Mouse (Mus musculus) c-Kit-positive CD71-negative TER-119-negative erythroid progenitor cells, embryonic 14.5 days (primary cell): ENCODE measurements around the gene Olfr566.

Source experiments
- DNase-seq: peaks from one replicate; pipeline ENCODE4 v3.0.0-alpha.2; 2013; ENCODE audit warnings: low read depth

Gene Olfr566

GRCm38 (mm10) chr7:102858665-102859064, at the start of gene Olfr566:
Olfr566 (minus strand) TSS chr7:102858765.
- no peak for DNase-seq

DNA sequence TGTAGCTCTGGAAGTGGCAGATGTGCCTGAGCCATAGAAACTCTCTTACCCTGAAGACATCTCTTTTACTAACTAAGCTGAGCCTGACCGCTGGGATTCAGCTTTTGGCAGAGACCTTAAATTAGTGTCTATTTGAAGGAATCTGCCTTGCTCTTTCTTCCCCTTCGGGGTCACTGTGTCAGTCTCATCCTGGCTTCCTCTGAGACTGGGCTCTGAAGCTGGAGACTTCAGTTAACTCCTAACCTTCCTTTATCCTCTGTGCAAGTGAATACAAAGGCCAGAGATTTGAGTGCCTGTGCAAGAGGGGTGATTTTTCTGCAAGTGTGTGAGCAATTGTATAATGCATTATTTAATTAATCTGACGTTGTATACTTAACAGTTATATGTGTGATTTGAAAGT, 32.2 kb upstream of the Olfr566 start, which contains the start of gene Olfr569:
Gene Olfr569 (minus strand): TSS at position 101 of the 400 bp plus-strand sequence.
- no peak for DNase-seq

DNA sequence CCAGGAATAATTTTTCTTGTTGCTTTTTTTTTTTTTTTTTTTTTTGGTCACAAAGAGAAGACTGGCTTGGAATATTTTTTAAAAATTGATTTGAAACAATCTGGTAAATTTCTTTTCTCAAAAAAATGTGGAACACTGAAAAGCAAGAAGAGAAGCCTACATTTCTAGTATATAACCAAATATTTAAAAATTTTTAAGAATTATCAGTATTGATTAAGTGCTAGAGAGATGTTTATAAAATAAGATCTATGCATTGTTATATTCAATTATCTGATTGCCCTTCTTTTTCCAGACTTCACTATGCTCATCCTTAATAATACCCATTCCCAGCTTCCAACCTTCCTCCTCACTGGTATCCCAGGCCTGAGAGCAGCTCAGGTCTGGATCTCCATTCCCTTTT, 18.3 kb upstream of the Olfr566 start, which contains the start of gene Olfr568:
Gene Olfr568 (plus strand): TSS at position 301 of the 400 bp plus-strand sequence.
- DNase-seq = no peak

- DNase-seq = no peak
Observed at GRCm38 (mm10) chr7:102855807-102856206, 2.8 kb downstream of the Olfr566 start.
